Mouse (Mus musculus): ENCODE data around the gene Tpmt. TPM values are rescaled to one million over a fixed set of nuclear protein-coding genes. Genes with fewer than 3 reads are reported as not detected.

Gene Tpmt
- total and polyA plus RNA-seq, 3 experiments = 1.6 to 3.6 (median 3.1) TPM

DNA sequence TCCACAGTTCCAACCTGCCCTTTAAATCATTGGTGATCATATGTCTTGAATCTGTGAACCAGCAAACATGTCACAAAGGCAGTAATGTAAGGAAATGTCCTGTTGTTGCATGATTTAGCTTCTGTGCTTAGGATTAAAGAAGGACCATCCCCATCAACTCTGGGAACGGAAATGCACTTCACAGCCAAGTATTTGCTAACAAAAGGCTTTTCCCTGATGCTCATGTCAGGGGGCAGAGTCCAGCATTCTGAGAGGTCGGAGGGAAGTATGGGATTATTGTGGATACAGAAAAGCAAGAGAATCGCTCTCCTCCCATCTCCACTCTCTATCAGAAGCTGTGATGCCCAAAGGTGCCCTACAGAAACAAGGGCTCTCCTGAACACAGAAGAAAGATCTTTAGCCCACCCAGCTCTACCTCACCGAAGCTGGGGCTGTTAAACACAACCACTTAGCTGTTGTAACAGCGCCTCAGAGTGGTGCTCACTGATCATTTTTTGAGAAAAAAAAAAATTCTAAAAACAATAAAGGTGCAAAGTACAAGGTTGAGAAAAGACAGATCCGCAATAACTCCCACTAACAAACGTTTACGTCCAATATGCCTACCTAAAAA, 2.4 kb downstream of the Tpmt start:
- H3K9me3 ChIP-seq (replicated peaks; ENCODE audit: low read length) = no peaks in the 10 kb centered on the region
- no peak overlapping the region for H3K27ac ChIP-seq (ENCODE audit: insufficient read depth, low read depth)
- H3K9ac ChIP-seq (ENCODE audit: insufficient read depth, low read depth) = no peak overlapping the region
- peaks cover 0 to 19% of the 10 kb centered on the region in 2 experiments; a peak in 2 of 4 replicates for H3K4me1 ChIP-seq (ENCODE audit: control insufficient read depth in 1 of 2, insufficient read depth in 2 of 2)
- in situ Hi-C loops (cut with MboI; ENCODE audit: low pct_ligation_motif_present, low pct_unique_long_range_greater_than_20kb, low sequenced_read_pairs) = no loop called here
- no peak for DNase-seq (ENCODE audit: extremely low read depth)
- no peaks in the 10 kb centered on the region; the same call in 1 of the 2 replicates for H3K79me2 ChIP-seq (replicated peaks; ENCODE audit: control insufficient read depth, extremely low read depth, insufficient read depth, poor library complexity, severe bottlenecking)
- H3K27me3 ChIP-seq (replicated peaks) = no peaks in the 10 kb centered on the region
- H3K36me3 ChIP-seq (replicated peaks in 1 of 2; ENCODE audit: control insufficient read depth in 1 of 2, insufficient read depth in 1 of 2, low read length in 1 of 2) = no peaks in the 10 kb centered on the region
- H3K4me3 ChIP-seq (replicated peaks in 1 of 3; ENCODE audit: low read depth in 2 of 3, low read length in 2 of 3, poor library complexity in 1 of 3) = no peak overlapping the region
- peak; percentile 21 for TF ChIP-seq SMC3 (IDR thresholded peaks at IDR 0.05; ENCODE audit: low read depth, low read length)
- TF ChIP-seq CTCF (conservative IDR thresholded peaks at IDR 0.05 in 1 of 2, IDR thresholded peaks at IDR 0.05 in 1 of 2; ENCODE audit: low read depth in 2 of 2, low read length in 2 of 2) = peak in 1 of 2 experiments; percentile 32; a peak in 1 of 4 replicates
- TF ChIP-seq JUND (conservative IDR thresholded peaks at IDR 0.05; ENCODE audit: low read depth, low read length) = no peak
- no peak for TF ChIP-seq E2F4 (IDR thresholded peaks at IDR 0.05; ENCODE audit: insufficient replicate concordance, low read depth, low read length)
- peak; percentile 38 for TF ChIP-seq RAD21 (IDR thresholded peaks at IDR 0.05; ENCODE audit: low read depth, low read length)
- peak; percentile 71 for TF ChIP-seq ZNF384 (IDR thresholded peaks at IDR 0.05; ENCODE audit: low read depth, low read length)
- H3K4me2 ChIP-seq (ENCODE audit: insufficient read depth, low read depth, poor library complexity, severe bottlenecking) = peak overlapping the region; percentile 61; the same call in 1 of the 2 replicates
- dilution Hi-C loops (cut with MboI; ENCODE audit: extremely low pct_ligation_motif_present, extremely low pct_unique_long_range_greater_than_20kb, low sequenced_read_pairs) = no loop called here

DNA sequence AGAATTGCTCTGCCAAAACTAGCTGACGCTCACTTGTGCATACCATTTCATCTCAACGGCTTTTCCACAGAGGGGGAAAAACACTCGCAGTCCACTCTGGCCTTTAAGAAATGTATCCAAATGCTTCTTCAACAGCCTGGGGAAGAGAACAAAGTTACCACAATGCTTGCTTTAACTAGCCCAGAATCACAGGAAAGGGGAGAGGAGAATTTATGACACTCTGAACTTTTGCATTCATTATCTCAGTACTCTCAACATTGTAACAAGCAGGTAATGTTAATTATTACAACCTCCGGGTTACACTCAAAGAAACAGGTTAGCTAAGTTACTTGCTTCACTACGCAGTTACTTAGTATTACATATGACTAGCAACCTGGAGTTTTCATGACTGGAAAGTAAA, 4.5 kb downstream of the Tpmt start:
- in situ Hi-C loops (cut with MboI; ENCODE audit: low pct_ligation_motif_present, low pct_unique_long_range_greater_than_20kb, low sequenced_read_pairs) = no loop called here
- no peaks in the 10 kb centered on the region for H3K36me3 ChIP-seq (replicated peaks in 1 of 2; ENCODE audit: control insufficient read depth in 1 of 2, insufficient read depth in 1 of 2, low read length in 1 of 2)
- no peak for TF ChIP-seq GABPA (IDR thresholded peaks at IDR 0.05; ENCODE audit: insufficient replicate concordance, low read depth, low read length)
- TF ChIP-seq PAX5 (IDR thresholded peaks at IDR 0.05; ENCODE audit: low read length) = no peak
- TF ChIP-seq NRF1 (IDR thresholded peaks at IDR 0.05; ENCODE audit: low read depth, low read length) = no peak
- TF ChIP-seq USF2 (conservative IDR thresholded peaks at IDR 0.05; ENCODE audit: low read depth, low read length) = no peak
- TF ChIP-seq USF1 (IDR thresholded peaks at IDR 0.05; ENCODE audit: low read depth, low read length) = no peak
- no peak for TF ChIP-seq JUND (conservative IDR thresholded peaks at IDR 0.05; ENCODE audit: low read depth, low read length)
- no peak for TF ChIP-seq ZMIZ1 (IDR thresholded peaks at IDR 0.05; ENCODE audit: low read depth, low read length)
- TF ChIP-seq MAZ (IDR thresholded peaks at IDR 0.05; ENCODE audit: low read depth, low read length) = no peak
- TF ChIP-seq IRF4 (IDR thresholded peaks at IDR 0.05; ENCODE audit: low read depth, low read length) = no peak
- TF ChIP-seq MEF2A (IDR thresholded peaks at IDR 0.05; ENCODE audit: borderline replicate concordance, low read depth, low read length) = no peak
- no peak for TF ChIP-seq ETS1 (conservative IDR thresholded peaks at IDR 0.05; ENCODE audit: low read depth, low read length)
- TF ChIP-seq CHD1 (IDR thresholded peaks at IDR 0.05; ENCODE audit: low read depth, low read length) = no peak
- no peak for TF ChIP-seq CTCF (conservative IDR thresholded peaks at IDR 0.05 in 1 of 2, IDR thresholded peaks at IDR 0.05 in 1 of 2; ENCODE audit: low read depth in 2 of 2, low read length in 2 of 2)
- TF ChIP-seq EP300 (IDR thresholded peaks at IDR 0.05; ENCODE audit: low read length) = no peak
- no peak for TF ChIP-seq BHLHE40 (IDR thresholded peaks at IDR 0.05; ENCODE audit: low read depth, low read length)
- TF ChIP-seq KAT2A (IDR thresholded peaks at IDR 0.05; ENCODE audit: insufficient replicate concordance, low read length) = no peak
- H3K27ac ChIP-seq (ENCODE audit: insufficient read depth, low read depth) = no peak overlapping the region
- H3K4me2 ChIP-seq (ENCODE audit: insufficient read depth, low read depth, poor library complexity, severe bottlenecking) = no peak overlapping the region
- no peaks in the 10 kb centered on the region for H3K9me3 ChIP-seq (replicated peaks; ENCODE audit: low read length)
- H3K4me3 ChIP-seq (replicated peaks in 1 of 3; ENCODE audit: low read depth in 2 of 3, low read length in 2 of 3, poor library complexity in 1 of 3) = no peak overlapping the region
- H3K27me3 ChIP-seq (replicated peaks) = no peaks in the 10 kb centered on the region
- H3K4me1 ChIP-seq (ENCODE audit: control insufficient read depth in 1 of 2, insufficient read depth in 2 of 2) = peaks cover 0 to 19% of the 10 kb centered on the region in 2 experiments; a peak in 2 of 4 replicates
- no peaks in the 10 kb centered on the region for H3K79me2 ChIP-seq (replicated peaks; ENCODE audit: control insufficient read depth, extremely low read depth, insufficient read depth, poor library complexity, severe bottlenecking)
- DNase-seq (ENCODE audit: extremely low read depth) = no peak
- H3K9ac ChIP-seq (ENCODE audit: insufficient read depth, low read depth) = no peak overlapping the region
- dilution Hi-C loops (cut with MboI; ENCODE audit: extremely low pct_ligation_motif_present, extremely low pct_unique_long_range_greater_than_20kb, low sequenced_read_pairs) = no loop called here

Data from CH12.LX (cell line).